Mouse (Mus musculus) CD8-positive naive resting alpha-beta T cell, adult 2 months (primary cell): ENCODE measurements around the gene Slc35f3.

Source experiments
- DNase-seq, 2 experiments: peaks; one replicate each; pipeline ENCODE4 v3.0.0; 2022; ENCODE audit warnings: low read depth in 2 of 2, low spot score in 2 of 2

Gene Slc35f3

GRCm38 (mm10) chr8:126327786-126328185 lies 29.4 kb downstream of the Slc35f3 start:
- no peak for DNase-seq

GRCm38 (mm10) chr8:126338864-126339263 lies 40.5 kb downstream of the Slc35f3 start:
- DNase-seq = no peak

- no peak for DNase-seq
These were observed 41.0 kb downstream of the Slc35f3 start for GRCm38 (mm10) chr8:126339357-126339756.

GRCm38 (mm10) chr8:126341200-126341599 lies 42.8 kb downstream of the Slc35f3 start:
- DNase-seq = no peak

- DNase-seq = no peak
These were observed 45.1 kb downstream of the Slc35f3 start for GRCm38 (mm10) chr8:126343427-126343826.

- DNase-seq = no peak
These were observed 46.7 kb downstream of the Slc35f3 start for GRCm38 (mm10) chr8:126345100-126345499.

- no peak for DNase-seq
These were observed 54.9 kb downstream of the Slc35f3 start for GRCm38 (mm10) chr8:126353259-126353658.

- no peak for DNase-seq
These were observed 59.6 kb downstream of the Slc35f3 start for GRCm38 (mm10) chr8:126357946-126358345.

- DNase-seq = no peak
These were observed 60.9 kb downstream of the Slc35f3 start for GRCm38 (mm10) chr8:126359296-126359695.

- DNase-seq = no peak
These were observed 61.7 kb downstream of the Slc35f3 start for GRCm38 (mm10) chr8:126360106-126360505.

GRCm38 (mm10) chr8:126360701-126361100 lies 62.3 kb downstream of the Slc35f3 start:
- no peak for DNase-seq

- no peak for DNase-seq
These were observed 67.9 kb downstream of the Slc35f3 start for GRCm38 (mm10) chr8:126366251-126366650.

GRCm38 (mm10) chr8:126368349-126369054 lies 70.1 kb downstream of the Slc35f3 start:
- DNase-seq = no peak

GRCm38 (mm10) chr8:126371871-126372270 lies 73.5 kb downstream of the Slc35f3 start:
- no peak for DNase-seq

- DNase-seq = no peak
These were observed 81.2 kb downstream of the Slc35f3 start for GRCm38 (mm10) chr8:126379580-126379979.

- no peak for DNase-seq
These were observed 81.8 kb downstream of the Slc35f3 start for GRCm38 (mm10) chr8:126380141-126380540.

GRCm38 (mm10) chr8:126381299-126381698 lies 82.9 kb downstream of the Slc35f3 start:
- DNase-seq = no peak

GRCm38 (mm10) chr8:126382216-126382615 lies 83.9 kb downstream of the Slc35f3 start:
- no peak for DNase-seq

GRCm38 (mm10) chr8:126382749-126383148 lies 84.4 kb downstream of the Slc35f3 start:
- no peak for DNase-seq

GRCm38 (mm10) chr8:126387566-126387965 lies 89.2 kb downstream of the Slc35f3 start:
- no peak for DNase-seq

- DNase-seq = no peak
These were observed 93.2 kb downstream of the Slc35f3 start for GRCm38 (mm10) chr8:126391541-126391940.

- no peak for DNase-seq
These were observed 97.0 kb downstream of the Slc35f3 start for GRCm38 (mm10) chr8:126395386-126395785.

GRCm38 (mm10) chr8:126395917-126396316 lies 97.6 kb downstream of the Slc35f3 start:
- DNase-seq = no peak
